Mouse (Mus musculus) small intestine, adult 2 months (tissue): ENCODE results near the gene Prss50.

Experiments
- CTCF ChIP-seq: fragments of 200-500 bp; IDR thresholded peaks from 2 replicates; pipeline ENCODE4 v1.5.1; 2012; ENCODE audit warnings: low read depth, mild to moderate bottlenecking, control low read depth, inconsistent platforms, low read length, moderate library complexity, mixed read lengths; ENCODE audit not compliant: insufficient replicate concordance, insufficient read length; ENCODE audit errors: extremely low read depth
- POLR2A ChIP-seq: fragments of 200-500 bp; IDR thresholded peaks from 2 replicates; pipeline ENCODE4 v1.6.1; 2012; ENCODE audit warnings: low read depth, mild to moderate bottlenecking, control low read depth, inconsistent platforms, low read length, moderate library complexity

- TF ChIP-seq CTCF (no peak), POLR2A (no peak)
Observed at GRCm38 (mm10) chr9:110858523-110858922, 756 bp downstream of the Prss50 start.
